Mouse (Mus musculus) cerebellum, adult 2 months (tissue): Measurements from ENCODE around the gene Cyb5rl.

ENCODE experiments used
- CTCF ChIP-seq: fragments of 200-500 bp; IDR thresholded peaks from 2 replicates; pipeline ENCODE4 v1.5.1; 2011; ENCODE audit warnings: low read depth, mild to moderate bottlenecking, control low read depth, low read length, moderate library complexity, borderline replicate concordance; ENCODE audit not compliant: insufficient read depth
- POLR2A ChIP-seq: fragments of 200-500 bp; IDR thresholded peaks from 2 replicates; pipeline ENCODE4 v1.6.1; 2011; ENCODE audit warnings: low read length, control low read depth, borderline replicate concordance; ENCODE audit not compliant: insufficient read depth

GRCm38 (mm10) chr4:107052962-107053553 is 13.7 kb upstream of the Cyb5rl start:
- TF ChIP-seq CTCF (no peak), POLR2A (no peak)
